13 mouse cellular contexts compared by ENCODE assay signal in genomic region chr5:105696049-105696448, GRCm38 (mm10). TPM values are rescaled to one million over a fixed set of nuclear protein-coding genes. Genes with fewer than 3 reads are reported as not detected.
DNase-seq lines count a peak whose midpoint lies in the region; TF ChIP-seq lines count a peak whose summit lies in the region.
"Had no signal": no experiment of that assay in that cellular context is flagged by ENCODE, and none has a peak within 500 bp of the region (broad histone marks: within the 10 kb centered on the region; RNA-seq: fewer than 3 reads in every experiment).

No protein-coding gene starts in this region.

- no peak for TF ChIP-seq CTCF in spleen, adult 2 months (IDR thresholded peaks at IDR 0.05; ENCODE audit: extremely low read depth, insufficient read depth, insufficient read length, insufficient replicate concordance)

- peak; percentile 56 for DNase-seq in adrenal gland, postnatal 14 days
- no peak for DNase-seq in adrenal gland, adult 2 months
- no peak for DNase-seq in spleen, adult 2 months (ENCODE audit: low read depth in 1 of 2, low spot score in 2 of 2)
- no peak for DNase-seq in spleen, adult 18-20 months
- peak; percentile 39 for DNase-seq in lung, postnatal 10 days
- peak; percentile 66 for DNase-seq in splenic B cell, adult 2 months (ENCODE audit: low read depth, low spot score)
- DNase-seq in left cerebral cortex, adult 9 months (ENCODE audit: low spot score in 2 of 2), result no peak
- no peak for DNase-seq in thymus, postnatal 0 days (ENCODE audit: low spot score)
- DNase-seq: adrenal gland, postnatal 10 days; cerebellum, adult 18-20 months; kidney, postnatal 14 days; thymus, adult 18-20 months had no signal

- WGBS in spleen, adult 2 months, result 39% methylated on average over 6 of the region's 6 CpGs

- no peaks in the 10 kb centered on the region for H3K36me3 ChIP-seq in spleen, adult 2 months (ENCODE audit: control insufficient read depth, insufficient read depth, low read length)
- no peaks in the 10 kb centered on the region for H3K36me3 ChIP-seq in splenic B cell, adult 2 months (ENCODE audit: control insufficient read depth, insufficient read depth, low read length, poor library complexity, severe bottlenecking)

- peaks cover 7% of the 10 kb centered on the region for H3K4me1 ChIP-seq in spleen, adult 2 months (ENCODE audit: control insufficient read depth, insufficient read depth, insufficient read length)

- no peak overlapping the region for H3K4me3 ChIP-seq in spleen, adult 2 months (ENCODE audit: extremely low read depth, insufficient read depth, insufficient read length)

- H3K27ac ChIP-seq in spleen, adult 2 months (ENCODE audit: insufficient read depth, low read length), result 0 out of 2 replicates have a peak overlapping the region, but pooled peaks have one; percentile 10
- H3K27ac ChIP-seq: liver, embryonic 14.5 days had no signal

- no peaks in the 10 kb centered on the region for H3K27me3 ChIP-seq in spleen, adult 2 months (ENCODE audit: control insufficient read depth, insufficient read depth, low read length)
- no peaks in the 10 kb centered on the region for H3K27me3 ChIP-seq in splenic B cell, adult 2 months (ENCODE audit: control insufficient read depth, insufficient read depth, low read length, poor library complexity, severe bottlenecking)

- TF ChIP-seq POLR2A in spleen, adult 2 months (IDR thresholded peaks at IDR 0.05; ENCODE audit: low read depth, low read length), result no peak

RNA-seq across cellular contexts. Expression of gene Lrrc8d, which starts 3.7 kb away (rescaled TPM):
- total RNA-seq in adrenal gland, postnatal 14 days (2021), result 85.6 and 87.9 TPM in 2 replicates
- total RNA-seq in adrenal gland, adult 2 months (2021), result 100 to 1,000 TPM; 105 to 127 TPM
- 20.4 and 31.8 TPM in 2 replicates for polyA plus RNA-seq in adrenal gland, adult 2 months (2012; rRNA removed)
- polyA plus RNA-seq in spleen, adult 2 months (2012; rRNA removed), result 5.2 and 6.4 TPM in 2 replicates
- polyA plus RNA-seq in thymus, postnatal 0 days (2015; fragmentation: Nextera tagmentation; extraction: Ambion mirVana), result 11.1 and 11.3 TPM in 2 replicates

Comparison
In these comparisons a context has a peak if more than half of its experiments do, and no peak if none do; other contexts are left out.
1. DNase-seq: peak in adrenal gland, postnatal 14 days (single experiment), lung, postnatal 10 days (single experiment) and splenic B cell, adult 2 months (single experiment); none in adrenal gland, adult 2 months (single experiment), spleen, adult 2 months (0 of 2), spleen, adult 18-20 months (0 of 2), left cerebral cortex, adult 9 months (0 of 2) and thymus, postnatal 0 days (single experiment).